Mouse (Mus musculus): Measurements from ENCODE around the gene Mcam. TPM values are rescaled to one million over a fixed set of nuclear protein-coding genes. Genes with fewer than 3 reads are reported as not detected.

Mcam gene
- polyA plus RNA-seq, 2 experiments = 3.1 to 6.2 TPM

- Histone ChIP-seq H3K4me3 (ENCODE audit: insufficient read depth in 1 of 2, low read depth in 2 of 2, low read length in 2 of 2) (no peak overlapping the region), H3K9me3 (ENCODE audit: control insufficient read depth, low read length) (no peaks in the 10 kb centered on the region), H3K4me2 (ENCODE audit: low read depth) (no peak overlapping the region), H3K27ac (peak overlapping the region; percentile 14; the same call in 1 of the 2 replicates), H3K36me3 (replicated peaks; ENCODE audit: control insufficient read depth, insufficient read depth, low read depth) (no peaks in the 10 kb centered on the region), H3K9ac (replicated peaks) (no peak overlapping the region; the same call in 1 of the 2 replicates), H3K4me1 (replicated peaks; ENCODE audit: control insufficient read depth in 2 of 2, insufficient read depth in 2 of 2, low read length in 1 of 2) (peaks cover 7 to 11% of the 10 kb centered on the region in 2 experiments; a peak in 3 of 4 replicates), H3K27me3 (ENCODE audit: control insufficient read depth, insufficient read depth, low read length) (no peaks in the 10 kb centered on the region)
- DNase-seq (ENCODE audit: low read depth in 3 of 3, low spot score in 3 of 3) = no peak
- 49% methylated on average over 2 of the region's 2 CpGs for WGBS (ENCODE audit: insufficient replicate concordance)
- ATAC-seq (ENCODE audit: insufficient read depth) = no peak
- TF ChIP-seq CTCF (IDR thresholded peaks at IDR 0.05; ENCODE audit: low read depth) (no peak), EP300 (IDR thresholded peaks at IDR 0.05; ENCODE audit: low read depth) (no peak)
Measured at GRCm38 (mm10) chr9:44114453-44114852, 19.8 kb upstream of the Mcam start.

GRCm38 (mm10) chr9:44115599-44115998 lies 18.7 kb upstream of the Mcam start:
- no peak for ATAC-seq (ENCODE audit: insufficient read depth)
- Histone ChIP-seq H3K27ac (no peak overlapping the region), H3K9ac (replicated peaks) (no peak overlapping the region), H3K4me3 (ENCODE audit: insufficient read depth in 1 of 2, low read depth in 2 of 2, low read length in 2 of 2) (no peak overlapping the region), H3K4me1 (replicated peaks; ENCODE audit: control insufficient read depth in 2 of 2, insufficient read depth in 2 of 2, low read length in 1 of 2) (peaks cover 2 to 7% of the 10 kb centered on the region in 2 experiments; a peak in 3 of 4 replicates), H3K36me3 (replicated peaks; ENCODE audit: control insufficient read depth, insufficient read depth, low read depth) (no peaks in the 10 kb centered on the region), H3K4me2 (ENCODE audit: low read depth) (no peak overlapping the region), H3K27me3 (ENCODE audit: control insufficient read depth, insufficient read depth, low read length) (no peaks in the 10 kb centered on the region), H3K9me3 (ENCODE audit: control insufficient read depth, low read length) (no peaks in the 10 kb centered on the region)
- TF ChIP-seq EP300 (IDR thresholded peaks at IDR 0.05; ENCODE audit: low read depth) = no peak
- no peak for TF ChIP-seq CTCF (IDR thresholded peaks at IDR 0.05; ENCODE audit: low read depth)
- DNase-seq (ENCODE audit: low read depth in 3 of 3, low spot score in 3 of 3) = no peak
- WGBS (ENCODE audit: insufficient replicate concordance) = 76% methylated on average over 9 of the region's 9 CpGs

- no peak for ATAC-seq (ENCODE audit: insufficient read depth)
- WGBS (ENCODE audit: insufficient replicate concordance) = 65% methylated on average over 4 of the region's 4 CpGs
- Histone ChIP-seq H3K36me3 (replicated peaks; ENCODE audit: control insufficient read depth, insufficient read depth, low read depth) (no peaks in the 10 kb centered on the region), H3K27ac (no peak overlapping the region), H3K4me1 (replicated peaks; ENCODE audit: control insufficient read depth in 2 of 2, insufficient read depth in 2 of 2, low read length in 1 of 2) (peaks cover 2 to 7% of the 10 kb centered on the region in 2 experiments; a peak in 3 of 4 replicates), H3K9ac (replicated peaks) (no peak overlapping the region), H3K4me3 (ENCODE audit: insufficient read depth in 1 of 2, low read depth in 2 of 2, low read length in 2 of 2) (no peak overlapping the region), H3K9me3 (ENCODE audit: control insufficient read depth, low read length) (no peaks in the 10 kb centered on the region), H3K4me2 (ENCODE audit: low read depth) (no peak overlapping the region), H3K27me3 (ENCODE audit: control insufficient read depth, insufficient read depth, low read length) (no peaks in the 10 kb centered on the region)
- no peak for DNase-seq (ENCODE audit: low read depth in 3 of 3, low spot score in 3 of 3)
- TF ChIP-seq EP300 (IDR thresholded peaks at IDR 0.05; ENCODE audit: low read depth) (no peak), CTCF (IDR thresholded peaks at IDR 0.05; ENCODE audit: low read depth) (peak; percentile 39)
Measured at GRCm38 (mm10) chr9:44116182-44116581, 18.1 kb upstream of the Mcam start.

- WGBS (ENCODE audit: insufficient replicate concordance) = 39% methylated on average over 5 of the region's 5 CpGs
- Histone ChIP-seq H3K4me3 (ENCODE audit: insufficient read depth in 1 of 2, low read depth in 2 of 2, low read length in 2 of 2) (no peak overlapping the region), H3K9ac (replicated peaks) (no peak overlapping the region), H3K27me3 (ENCODE audit: control insufficient read depth, insufficient read depth, low read length) (no peaks in the 10 kb centered on the region), H3K36me3 (replicated peaks; ENCODE audit: control insufficient read depth, insufficient read depth, low read depth) (no peaks in the 10 kb centered on the region), H3K27ac (no peak overlapping the region), H3K9me3 (ENCODE audit: control insufficient read depth, low read length) (no peaks in the 10 kb centered on the region), H3K4me1 (replicated peaks; ENCODE audit: control insufficient read depth in 2 of 2, insufficient read depth in 2 of 2, low read length in 1 of 2) (peaks cover 2 to 4% of the 10 kb centered on the region in 2 experiments; a peak in 3 of 4 replicates), H3K4me2 (ENCODE audit: low read depth) (no peak overlapping the region)
- ATAC-seq (ENCODE audit: insufficient read depth) (no peak), DNase-seq (ENCODE audit: low read depth in 3 of 3, low spot score in 3 of 3) (peak in 1 of 3 experiments; percentile 37)
- TF ChIP-seq EP300 (IDR thresholded peaks at IDR 0.05; ENCODE audit: low read depth) = no peak
- TF ChIP-seq CTCF (IDR thresholded peaks at IDR 0.05; ENCODE audit: low read depth) = peak; percentile 89
Measured at GRCm38 (mm10) chr9:44119011-44119410, 15.3 kb upstream of the Mcam start.

GRCm38 (mm10) chr9:44119948-44120465 lies 14.3 kb upstream of the Mcam start:
- no peak overlapping the region for H3K27ac ChIP-seq
- no peak overlapping the region for H3K9ac ChIP-seq (replicated peaks)
- 60% methylated on average over 8 of the region's 8 CpGs for WGBS (ENCODE audit: insufficient replicate concordance)
- ATAC-seq (ENCODE audit: insufficient read depth) = no peak
- no peaks in the 10 kb centered on the region; a peak in 1 of 4 replicates for H3K4me1 ChIP-seq (replicated peaks; ENCODE audit: control insufficient read depth in 2 of 2, insufficient read depth in 2 of 2, low read length in 1 of 2)
- H3K4me2 ChIP-seq (ENCODE audit: low read depth) = no peak overlapping the region
- no peak overlapping the region for H3K4me3 ChIP-seq (ENCODE audit: insufficient read depth in 1 of 2, low read depth in 2 of 2, low read length in 2 of 2)
- H3K36me3 ChIP-seq (replicated peaks; ENCODE audit: control insufficient read depth, insufficient read depth, low read depth) = no peaks in the 10 kb centered on the region
- TF ChIP-seq EP300 (IDR thresholded peaks at IDR 0.05; ENCODE audit: low read depth) (no peak), CTCF (IDR thresholded peaks at IDR 0.05; ENCODE audit: low read depth) (no peak)
- no peaks in the 10 kb centered on the region for H3K9me3 ChIP-seq (ENCODE audit: control insufficient read depth, low read length)
- H3K27me3 ChIP-seq (ENCODE audit: control insufficient read depth, insufficient read depth, low read length) = no peaks in the 10 kb centered on the region
- no peak for DNase-seq (ENCODE audit: low read depth in 3 of 3, low spot score in 3 of 3)

Data from liver, embryonic 14.5 days (tissue).